Mouse (Mus musculus): ENCODE results near the gene Sh3pxd2a. TPM values are rescaled to one million over a fixed set of nuclear protein-coding genes. Genes with fewer than 3 reads are reported as not detected.

Sh3pxd2a gene
- polyA plus RNA-seq, 1 experiment from 2014 or later: 2.7 TPM

DNA sequence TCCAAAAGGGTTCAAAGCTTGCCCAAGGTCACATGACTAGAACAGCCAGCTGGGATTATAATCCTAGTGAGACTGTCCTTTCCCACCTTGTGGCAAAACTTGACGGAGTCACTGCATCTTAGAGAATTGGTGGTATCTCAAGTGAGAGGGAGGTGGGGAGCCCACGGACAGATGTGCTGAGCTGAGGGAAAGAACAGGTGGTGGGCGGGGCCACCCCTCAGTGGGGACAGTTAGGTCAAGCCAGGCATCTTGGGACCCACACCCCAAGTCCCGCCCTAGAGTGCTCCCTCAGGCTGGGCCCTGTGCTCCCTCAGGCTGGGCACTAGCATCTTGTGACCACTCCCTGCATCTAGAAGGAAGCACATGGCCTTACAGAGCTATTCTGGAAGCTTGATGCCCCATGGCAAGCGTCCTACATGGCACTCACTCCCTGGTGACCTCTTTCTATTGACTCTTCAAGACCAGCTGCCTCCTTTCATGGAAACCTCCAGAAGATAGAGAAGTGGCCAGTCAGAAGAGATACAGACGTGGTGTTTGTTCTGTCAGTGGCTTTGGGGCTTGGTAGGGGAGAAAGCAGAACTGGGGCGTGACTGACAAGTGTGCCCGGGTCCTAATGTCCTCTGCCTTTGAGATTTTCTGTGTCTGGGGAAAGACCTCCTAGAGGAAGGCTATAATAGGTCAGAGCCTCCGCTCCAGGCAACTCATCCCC, 24.3 kb downstream of the Sh3pxd2a start:
- 85% methylated on average over 9 of the region's 9 CpGs for WGBS
- no peaks in the 10 kb centered on the region for H3K9me3 ChIP-seq
- H3K4me1 ChIP-seq (replicated peaks): peaks cover 48% of the 10 kb centered on the region
- DNase-seq (ENCODE audit: low spot score): no peak
- H3K4me3 ChIP-seq: no peak overlapping the region
- H3K27ac ChIP-seq: no peak overlapping the region
- no peaks in the 10 kb centered on the region for H3K27me3 ChIP-seq (ENCODE audit: insufficient read depth, poor library complexity, severe bottlenecking)
- H3K36me3 ChIP-seq: peaks cover 11% of the 10 kb centered on the region; the same call in 1 of the 2 replicates

DNA sequence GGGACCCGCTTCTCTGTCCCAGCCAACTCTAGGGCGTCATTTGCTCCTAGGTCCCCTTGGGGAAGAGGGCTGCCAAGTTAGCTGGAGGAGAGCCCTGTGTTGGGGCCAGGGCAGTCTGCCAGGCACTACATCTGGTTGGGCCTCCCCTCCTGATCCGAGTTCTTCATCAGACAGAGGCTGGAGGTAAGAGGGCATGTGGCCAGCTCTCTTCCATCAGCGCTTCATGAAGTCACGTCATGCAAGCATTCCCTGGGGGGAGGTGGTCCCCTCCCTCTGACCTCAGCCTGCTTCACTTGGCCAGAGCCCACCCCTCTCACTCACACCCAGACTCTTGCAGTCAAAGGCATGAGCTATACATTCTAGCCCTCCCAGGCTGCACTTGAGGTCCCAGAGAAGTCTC, 25.8 kb downstream of the Sh3pxd2a start:
- H3K4me1 ChIP-seq (replicated peaks): peaks cover 35% of the 10 kb centered on the region
- H3K9me3 ChIP-seq: no peaks in the 10 kb centered on the region
- H3K27me3 ChIP-seq (ENCODE audit: insufficient read depth, poor library complexity, severe bottlenecking): no peaks in the 10 kb centered on the region
- peaks cover 11% of the 10 kb centered on the region; the same call in 1 of the 2 replicates for H3K36me3 ChIP-seq
- WGBS: 69% methylated on average over 5 of the region's 5 CpGs
- DNase-seq (ENCODE audit: low spot score): no peak
- H3K27ac ChIP-seq: no peak overlapping the region
- no peak overlapping the region for H3K4me3 ChIP-seq

DNA sequence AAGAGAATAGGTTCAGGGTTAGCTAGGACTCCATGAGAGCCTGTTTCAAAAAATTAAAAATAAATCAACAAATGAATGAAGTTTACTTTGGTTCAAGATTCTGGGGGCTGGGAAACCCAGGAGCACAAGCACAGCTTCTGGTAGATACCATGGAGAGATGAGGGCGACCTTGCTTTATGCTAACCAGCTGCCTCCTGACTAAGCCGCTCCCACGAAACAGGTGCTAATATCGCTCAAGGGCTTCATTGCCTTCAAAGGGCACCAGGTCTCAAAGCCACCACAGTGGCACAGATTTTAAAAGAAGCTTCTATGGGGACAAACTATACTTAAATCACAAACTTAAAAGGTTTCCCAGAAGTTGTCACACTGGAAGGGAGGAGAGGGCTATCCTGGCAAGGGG, 27.2 kb downstream of the Sh3pxd2a start:
- DNase-seq (ENCODE audit: low spot score): no peak
- 90% methylated on average over 4 of the region's 4 CpGs for WGBS

DNA sequence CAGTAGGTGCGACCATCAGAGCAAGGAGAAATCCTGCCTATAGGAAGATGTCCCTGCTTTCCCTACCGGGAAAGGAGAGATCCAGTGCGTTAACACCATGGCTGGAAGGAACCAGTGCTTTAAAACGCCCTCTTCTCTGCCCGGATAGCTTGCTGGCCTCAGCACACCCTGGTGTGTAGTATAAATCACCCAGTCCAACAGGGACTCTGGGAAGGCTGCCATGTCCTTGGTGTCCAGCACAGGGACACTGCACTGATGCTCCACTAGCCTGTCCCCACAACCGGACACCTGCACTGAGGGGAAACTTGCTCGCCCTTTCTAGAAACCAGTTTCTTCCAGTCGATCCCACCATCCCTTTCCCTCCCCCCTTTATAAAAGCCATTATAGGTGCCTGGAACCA, 28.0 kb downstream of the Sh3pxd2a start:
- H3K27ac ChIP-seq: no peak overlapping the region
- H3K4me1 ChIP-seq (replicated peaks): peaks cover 29% of the 10 kb centered on the region
- no peaks in the 10 kb centered on the region for H3K9me3 ChIP-seq
- WGBS: 91% methylated on average over 8 of the region's 8 CpGs
- no peak overlapping the region for H3K4me3 ChIP-seq
- DNase-seq (ENCODE audit: low spot score): no peak
- peaks cover 11% of the 10 kb centered on the region; the same call in 1 of the 2 replicates for H3K36me3 ChIP-seq
- H3K27me3 ChIP-seq (ENCODE audit: insufficient read depth, poor library complexity, severe bottlenecking): no peaks in the 10 kb centered on the region

More for the DNA sequence above, 27.2 kb downstream of the Sh3pxd2a start:
- peak overlapping the region; percentile 42; the same call in 1 of the 2 replicates for H3K27ac ChIP-seq
- H3K4me3 ChIP-seq: no peak overlapping the region
- H3K4me1 ChIP-seq (replicated peaks): peaks cover 29% of the 10 kb centered on the region
- peaks cover 11% of the 10 kb centered on the region; the same call in 1 of the 2 replicates for H3K36me3 ChIP-seq
- no peaks in the 10 kb centered on the region for H3K9me3 ChIP-seq
- H3K27me3 ChIP-seq (ENCODE audit: insufficient read depth, poor library complexity, severe bottlenecking): no peaks in the 10 kb centered on the region

DNA sequence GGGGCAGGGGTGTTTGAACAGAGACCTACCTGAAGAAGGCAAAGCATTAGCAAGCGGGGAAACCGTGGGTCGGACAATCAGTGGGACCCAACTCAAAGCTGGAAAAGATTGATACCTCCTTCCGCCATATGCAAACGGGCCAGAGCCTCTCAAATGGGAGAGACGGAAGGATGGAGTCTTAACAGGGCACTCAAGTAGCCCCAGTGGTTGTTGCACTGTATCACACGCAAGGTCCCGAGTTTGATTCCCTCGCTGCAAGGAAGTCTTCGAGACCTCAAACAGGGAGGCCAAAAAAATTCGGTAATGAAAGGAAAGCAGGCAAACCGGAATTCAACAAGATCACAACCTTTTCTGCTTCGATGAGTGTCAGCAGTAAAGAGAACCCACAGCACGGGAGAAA, 29.5 kb downstream of the Sh3pxd2a start:
- WGBS: 96% methylated on average over 14 of the region's 14 CpGs

DNA sequence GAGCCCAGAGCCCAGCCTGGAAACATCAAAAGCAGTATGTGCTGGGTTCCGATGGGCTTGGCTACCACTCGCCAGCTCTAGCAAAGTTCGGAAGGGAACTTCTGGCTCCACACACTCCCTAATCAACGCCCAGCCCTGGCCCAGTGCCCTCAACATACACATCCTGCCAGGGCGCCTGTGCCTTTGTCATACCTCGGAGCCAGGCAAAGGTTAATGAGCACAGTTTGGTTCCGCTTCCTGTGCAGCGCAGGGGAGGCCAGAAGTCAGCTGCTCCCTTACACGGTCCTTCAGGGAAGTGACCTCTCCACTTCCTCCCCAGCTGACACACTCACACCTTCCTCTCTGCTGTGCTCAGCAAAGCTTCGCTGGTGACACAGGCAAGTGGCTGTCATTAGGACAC, 31.9 kb downstream of the Sh3pxd2a start:
- H3K4me1 ChIP-seq (replicated peaks): peaks cover 35% of the 10 kb centered on the region
- 52% methylated on average over 10 of the region's 10 CpGs for WGBS
- peak overlapping the region; percentile 68 for H3K27ac ChIP-seq
- no peak overlapping the region for H3K4me3 ChIP-seq
- H3K27me3 ChIP-seq (ENCODE audit: insufficient read depth, poor library complexity, severe bottlenecking): no peaks in the 10 kb centered on the region
- H3K36me3 ChIP-seq: peaks cover 6% of the 10 kb centered on the region; the same call in 1 of the 2 replicates
- DNase-seq (ENCODE audit: low spot score): peak; percentile 31
- no peaks in the 10 kb centered on the region for H3K9me3 ChIP-seq

More for the DNA sequence above, 29.5 kb downstream of the Sh3pxd2a start:
- H3K27ac ChIP-seq: no peak overlapping the region
- no peak for DNase-seq (ENCODE audit: low spot score)
- H3K4me3 ChIP-seq: no peak overlapping the region
- peaks cover 8% of the 10 kb centered on the region; the same call in 1 of the 2 replicates for H3K36me3 ChIP-seq
- no peaks in the 10 kb centered on the region for H3K27me3 ChIP-seq (ENCODE audit: insufficient read depth, poor library complexity, severe bottlenecking)
- H3K9me3 ChIP-seq: no peaks in the 10 kb centered on the region
- H3K4me1 ChIP-seq (replicated peaks): peaks cover 23% of the 10 kb centered on the region

DNA sequence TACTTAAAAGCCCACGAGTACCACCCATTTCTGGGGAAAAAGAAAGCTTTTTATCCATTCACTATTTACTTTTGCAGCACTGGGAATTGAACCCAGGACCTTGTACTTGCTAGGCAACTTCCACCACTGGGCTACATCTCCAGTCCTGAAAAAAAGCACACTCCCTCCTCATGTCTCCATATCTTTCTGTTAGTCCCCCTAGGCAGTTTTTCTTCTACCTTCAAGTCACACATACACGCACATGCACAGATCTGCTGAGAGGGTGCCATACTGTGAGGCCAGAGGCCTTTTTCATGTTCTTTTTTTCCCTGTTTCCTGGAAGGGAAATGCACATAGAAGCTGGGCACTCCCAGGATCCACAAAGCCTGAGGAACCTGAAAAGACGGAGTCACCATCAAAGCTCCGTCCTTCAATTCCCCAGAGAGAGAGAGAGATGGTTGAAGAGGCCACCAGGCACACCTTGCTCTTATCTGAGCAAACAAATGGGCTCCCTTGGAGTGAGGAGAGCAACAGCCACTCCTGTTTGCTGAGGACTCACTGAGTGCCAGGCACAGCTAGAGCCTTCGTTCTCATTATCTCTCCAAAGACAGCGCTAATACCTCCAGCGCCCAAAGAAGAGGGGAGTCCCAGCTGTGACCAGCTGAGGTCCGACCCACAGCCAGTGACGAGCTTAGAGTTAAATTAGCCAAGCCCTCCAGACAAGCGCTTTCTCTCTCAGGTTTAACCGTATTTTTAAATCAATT, 32.8 kb downstream of the Sh3pxd2a start:
- H3K4me1 ChIP-seq (replicated peaks): peaks cover 36% of the 10 kb centered on the region
- H3K36me3 ChIP-seq: peaks cover 6% of the 10 kb centered on the region; the same call in 1 of the 2 replicates
- no peak overlapping the region for H3K4me3 ChIP-seq
- WGBS: 66% methylated on average over 11 of the region's 11 CpGs
- peak overlapping the region; percentile 68; the same call in 1 of the 2 replicates for H3K27ac ChIP-seq
- no peaks in the 10 kb centered on the region for H3K27me3 ChIP-seq (ENCODE audit: insufficient read depth, poor library complexity, severe bottlenecking)
- no peak for DNase-seq (ENCODE audit: low spot score)
- no peaks in the 10 kb centered on the region for H3K9me3 ChIP-seq

DNA sequence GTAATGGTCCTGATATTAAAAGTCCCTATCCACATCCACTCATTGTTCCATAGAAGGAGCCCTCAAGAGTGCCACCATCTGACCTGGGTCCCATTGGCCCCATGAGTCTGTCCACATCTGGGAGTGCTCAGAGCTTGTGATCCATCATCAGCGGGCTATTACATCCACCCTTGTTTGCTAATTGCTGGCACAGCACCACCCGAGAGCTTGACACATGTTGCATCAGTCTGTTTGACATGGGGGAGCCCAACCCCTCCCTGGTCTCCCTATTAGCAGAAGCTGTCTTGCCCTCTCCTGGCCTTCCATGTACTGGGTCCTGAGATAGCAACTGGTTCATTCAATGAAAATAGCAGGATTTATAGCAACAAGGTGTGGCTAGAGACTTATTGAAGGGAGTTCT, 34.0 kb downstream of the Sh3pxd2a start:
- Histone ChIP-seq H3K27ac (no peak overlapping the region), H3K4me1 (replicated peaks) (peaks cover 36% of the 10 kb centered on the region), H3K9me3 (no peaks in the 10 kb centered on the region), H3K36me3 (peaks cover 2% of the 10 kb centered on the region; the same call in 1 of the 2 replicates), H3K4me3 (no peak overlapping the region), H3K27me3 (ENCODE audit: insufficient read depth, poor library complexity, severe bottlenecking) (no peaks in the 10 kb centered on the region)
- 95% methylated on average over 2 of the region's 2 CpGs for WGBS
- DNase-seq (ENCODE audit: low spot score): no peak

DNA sequence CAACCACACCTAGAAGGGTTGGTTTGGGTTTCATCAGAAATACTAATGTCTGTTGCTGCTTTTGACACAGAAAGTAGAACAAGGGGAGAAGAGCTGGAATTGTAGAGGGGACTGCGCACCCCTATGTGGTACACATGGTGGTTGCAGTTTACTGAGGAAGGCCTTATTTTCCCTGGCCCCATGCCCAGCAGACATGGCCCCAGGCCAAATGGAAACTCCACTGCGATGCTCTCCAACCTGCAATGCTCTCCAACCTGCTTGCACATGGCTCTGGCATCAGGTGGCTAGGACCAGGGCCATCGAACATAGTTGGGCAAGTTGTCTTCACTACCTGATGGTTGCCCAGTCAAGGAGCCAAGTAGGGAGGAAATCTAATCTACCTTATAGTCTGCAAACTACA, 35.0 kb downstream of the Sh3pxd2a start:
- Histone ChIP-seq H3K27me3 (ENCODE audit: insufficient read depth, poor library complexity, severe bottlenecking) (peaks cover under 1% of the 10 kb centered on the region; the same call in 1 of the 2 replicates), H3K9me3 (no peaks in the 10 kb centered on the region), H3K27ac (0 out of 2 replicates have a peak overlapping the region, but pooled peaks have one; percentile 3), H3K36me3 (peaks cover 2% of the 10 kb centered on the region; the same call in 1 of the 2 replicates), H3K4me1 (replicated peaks) (peaks cover 37% of the 10 kb centered on the region), H3K4me3 (no peak overlapping the region)
- DNase-seq (ENCODE audit: low spot score): no peak
- WGBS: 96% methylated on average over 3 of the region's 3 CpGs

DNA sequence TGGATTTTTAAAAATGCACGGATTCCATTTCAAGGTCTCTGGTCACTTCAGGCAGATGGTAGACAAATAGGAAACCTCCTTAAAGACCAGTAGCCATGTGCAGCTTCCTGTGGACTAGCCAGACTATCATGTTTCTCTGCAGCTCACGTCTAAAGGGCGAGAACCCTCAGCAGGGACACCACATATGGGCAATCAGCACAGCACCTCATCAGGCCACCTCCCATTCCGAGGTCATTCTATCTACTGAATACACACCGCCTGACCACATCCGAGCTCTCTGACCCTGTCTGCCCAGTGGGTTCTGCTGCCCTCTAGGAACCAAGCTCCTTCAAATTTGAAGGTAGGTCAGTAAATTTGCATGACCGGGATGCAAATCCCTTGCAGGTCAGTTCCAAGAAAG, 35.4 kb downstream of the Sh3pxd2a start:
- WGBS: 56% methylated on average over 7 of the region's 7 CpGs

DNA sequence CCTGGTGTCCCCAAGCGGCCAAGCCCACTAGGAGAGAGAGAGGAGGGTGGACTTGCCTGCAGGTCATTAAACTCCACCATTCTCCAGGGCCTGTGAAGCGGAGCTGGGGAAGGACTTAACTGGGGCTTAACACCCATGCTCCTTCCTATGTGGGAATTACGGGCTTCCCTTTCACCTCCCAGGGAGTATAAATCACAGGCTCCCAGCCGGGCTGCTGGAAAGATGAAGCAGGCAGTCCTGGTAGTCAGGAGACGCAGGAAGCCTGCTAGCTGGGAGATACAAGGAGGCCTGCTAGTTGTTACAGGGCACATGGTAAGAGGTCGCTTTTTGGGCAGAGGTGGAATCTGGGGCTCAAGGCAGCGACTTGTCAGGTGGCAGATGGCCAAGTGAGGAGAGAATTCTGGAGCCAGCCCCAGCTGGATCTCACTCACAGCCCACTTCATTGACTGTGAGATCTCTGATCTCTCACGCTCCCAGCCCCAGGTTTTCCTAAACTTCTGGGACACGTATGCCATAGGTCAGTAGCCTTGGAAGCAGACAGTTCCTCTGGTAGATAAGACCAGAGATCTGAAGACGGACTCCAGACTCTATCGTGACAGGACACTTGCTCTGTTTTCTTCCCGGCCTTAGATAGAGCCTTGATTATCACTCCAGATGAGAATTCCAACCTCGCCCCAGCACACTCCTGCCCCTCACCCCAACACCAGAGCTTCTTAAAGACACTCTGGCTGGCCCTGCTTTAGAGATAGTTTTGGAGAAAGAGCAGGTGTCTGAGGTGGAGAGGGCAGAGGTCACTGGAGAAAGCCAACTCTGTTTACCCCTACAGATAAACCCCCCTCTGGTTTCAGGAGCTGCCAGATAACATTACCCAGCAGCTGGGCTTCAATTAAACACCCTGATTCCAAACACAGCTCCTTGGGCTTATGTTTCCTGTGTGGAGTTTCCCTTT, 36.1 kb downstream of the Sh3pxd2a start:
- Histone ChIP-seq H3K36me3 (peaks cover 13% of the 10 kb centered on the region; the same call in 1 of the 2 replicates), H3K9me3 (no peaks in the 10 kb centered on the region), H3K4me1 (replicated peaks) (peaks cover 42% of the 10 kb centered on the region), H3K27ac (peak overlapping the region; percentile 54), H3K27me3 (ENCODE audit: insufficient read depth, poor library complexity, severe bottlenecking) (peaks cover 3% of the 10 kb centered on the region; the same call in 1 of the 2 replicates), H3K4me3 (no peak overlapping the region)
- WGBS: 50% methylated on average over 13 of the region's 13 CpGs
- no peak for DNase-seq (ENCODE audit: low spot score)

More for the DNA sequence above, 35.4 kb downstream of the Sh3pxd2a start:
- peaks cover 3% of the 10 kb centered on the region; the same call in 1 of the 2 replicates for H3K27me3 ChIP-seq (ENCODE audit: insufficient read depth, poor library complexity, severe bottlenecking)
- peaks cover 40% of the 10 kb centered on the region for H3K4me1 ChIP-seq (replicated peaks)
- H3K27ac ChIP-seq: 0 out of 2 replicates have a peak overlapping the region, but pooled peaks have one; percentile 54
- no peaks in the 10 kb centered on the region for H3K9me3 ChIP-seq
- DNase-seq (ENCODE audit: low spot score): no peak
- no peak overlapping the region for H3K4me3 ChIP-seq
- peaks cover 6% of the 10 kb centered on the region; the same call in 1 of the 2 replicates for H3K36me3 ChIP-seq

DNA sequence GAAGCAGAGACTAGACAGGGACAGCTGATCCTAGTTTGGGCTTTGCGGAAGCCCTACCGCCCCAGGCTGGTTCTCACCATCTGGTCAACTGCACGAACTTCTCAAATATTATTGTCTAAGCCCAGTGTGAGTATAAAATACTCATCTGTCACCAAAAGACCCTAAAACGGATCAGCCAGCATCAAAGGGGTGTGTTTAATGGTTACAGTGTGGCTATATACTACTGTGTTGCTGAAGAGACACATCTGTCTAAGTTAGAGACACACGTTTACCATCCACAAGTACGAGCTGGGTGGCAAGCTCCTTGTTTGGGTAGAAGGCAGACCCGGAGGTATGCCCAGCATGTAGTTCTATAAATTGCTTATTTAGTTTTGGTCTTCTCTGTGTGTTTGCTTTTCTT, 40.6 kb downstream of the Sh3pxd2a start:
- Histone ChIP-seq H3K4me3 (no peak overlapping the region), H3K27ac (no peak overlapping the region), H3K36me3 (peaks cover 13% of the 10 kb centered on the region; the same call in 1 of the 2 replicates), H3K9me3 (no peaks in the 10 kb centered on the region), H3K27me3 (ENCODE audit: insufficient read depth, poor library complexity, severe bottlenecking) (peaks cover 3% of the 10 kb centered on the region; the same call in 1 of the 2 replicates), H3K4me1 (replicated peaks) (peaks cover 44% of the 10 kb centered on the region)
- no peak for DNase-seq (ENCODE audit: low spot score)
- 87% methylated on average over 7 of the region's 7 CpGs for WGBS
